ENCODE assay signal across 17 mouse cellular contexts in the genomic region with DNA sequence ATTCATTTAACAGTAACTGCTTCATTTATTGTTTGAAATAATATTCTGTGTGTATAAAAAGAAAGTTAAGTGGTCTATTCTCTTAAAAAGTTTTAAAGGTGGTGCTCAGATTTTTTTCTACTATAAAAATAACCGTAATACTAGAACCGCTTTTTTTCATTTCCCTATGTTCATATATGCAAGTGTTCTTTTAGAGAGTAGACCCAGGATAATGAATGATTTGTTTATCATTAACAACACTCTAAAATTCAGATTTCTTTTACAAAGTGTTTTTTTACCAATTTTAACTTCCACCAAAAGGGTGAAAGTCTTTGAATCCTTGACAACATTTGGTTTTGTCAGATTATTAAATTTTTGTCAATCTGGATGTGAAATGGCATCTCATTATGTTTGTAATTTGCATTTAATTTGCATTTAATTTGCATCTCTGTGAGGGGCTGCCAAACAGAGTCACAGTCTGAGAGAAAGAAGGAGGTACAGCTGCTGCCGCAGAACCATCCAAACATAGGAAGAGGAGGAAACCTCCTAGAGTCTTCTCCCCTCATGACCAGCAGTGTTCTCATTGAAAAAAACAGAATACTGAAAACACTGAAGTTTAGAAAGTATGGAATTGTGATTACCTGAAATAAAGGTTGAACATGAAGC.
DNase-seq lines count a peak whose midpoint lies in the region; ATAC-seq lines count a peak whose summit lies in the region.
"Had no signal": no experiment of that assay in that cellular context is flagged by ENCODE, and none has a peak within 500 bp of the region (broad histone marks: within the 10 kb centered on the region; RNA-seq: fewer than 3 reads in every experiment).

No protein-coding gene starts in this region.

- H3K4me2 ChIP-seq in hindbrain, embryonic 11.5 days (replicated peaks; ENCODE audit: low read depth, low read length): no peak overlapping the region
- no peak overlapping the region for H3K4me2 ChIP-seq in forebrain, embryonic 15.5 days (replicated peaks)
- H3K4me2 ChIP-seq in midbrain, embryonic 14.5 days (ENCODE audit: low read length): no peak overlapping the region
- no peak overlapping the region for H3K4me2 ChIP-seq in intestine, embryonic 15.5 days (replicated peaks)
- H3K4me2 ChIP-seq: heart, embryonic 13.5 days; liver, embryonic 13.5 days had no signal

- no peaks in the 10 kb centered on the region for H3K4me1 ChIP-seq in hindbrain, embryonic 11.5 days (replicated peaks; ENCODE audit: control insufficient read depth, insufficient read depth, low read length)
- no peaks in the 10 kb centered on the region for H3K4me1 ChIP-seq in hindbrain, embryonic 10.5 days (replicated peaks)
- peaks cover 3% of the 10 kb centered on the region; the same call in 1 of the 2 replicates for H3K4me1 ChIP-seq in forebrain, embryonic 15.5 days
- no peaks in the 10 kb centered on the region for H3K4me1 ChIP-seq in midbrain, embryonic 14.5 days (ENCODE audit: control insufficient read depth, insufficient read depth, low read length)
- no peaks in the 10 kb centered on the region for H3K4me1 ChIP-seq in intestine, embryonic 15.5 days (replicated peaks)
- H3K4me1 ChIP-seq: heart, embryonic 13.5 days; liver, embryonic 13.5 days; megakaryocyte, embryonic 14.5 days had no signal

- peak; percentile 79 for ATAC-seq in hindbrain, embryonic 11.5 days (ENCODE audit: low FRiP score)
- ATAC-seq in forebrain, embryonic 15.5 days (replicated peaks): peak; percentile 97
- ATAC-seq in midbrain, embryonic 14.5 days (ENCODE audit: low FRiP score, low TSS enrichment): peak; percentile 80; the same call in 1 of the 2 replicates
- no peak for ATAC-seq in intestine, embryonic 15.5 days
- ATAC-seq: activated CD4-positive, CD25-positive, alpha-beta regulatory T cell, adult 4 months had no signal

- H3K4me3 ChIP-seq in hindbrain, embryonic 11.5 days (ENCODE audit: low read depth, low read length): no peak overlapping the region
- no peak overlapping the region for H3K4me3 ChIP-seq in hindbrain, embryonic 10.5 days
- no peak overlapping the region for H3K4me3 ChIP-seq in forebrain, embryonic 15.5 days
- H3K4me3 ChIP-seq in midbrain, embryonic 14.5 days (replicated peaks; ENCODE audit: low read depth, low read length): no peak overlapping the region
- H3K4me3 ChIP-seq in intestine, embryonic 15.5 days (replicated peaks): no peak overlapping the region
- H3K4me3 ChIP-seq: heart, embryonic 13.5 days; liver, embryonic 13.5 days; megakaryocyte, embryonic 14.5 days had no signal

- no peak overlapping the region for H3K27ac ChIP-seq in hindbrain, embryonic 11.5 days (ENCODE audit: low read depth, low read length)
- H3K27ac ChIP-seq in hindbrain, embryonic 10.5 days: no peak overlapping the region
- H3K27ac ChIP-seq in forebrain, embryonic 15.5 days (replicated peaks): peak overlapping the region; percentile 76
- H3K27ac ChIP-seq in midbrain, embryonic 14.5 days (replicated peaks; ENCODE audit: low read depth, low read length): no peak overlapping the region
- H3K27ac ChIP-seq in intestine, embryonic 15.5 days: no peak overlapping the region
- H3K27ac ChIP-seq: heart, embryonic 13.5 days; liver, embryonic 13.5 days had no signal

- WGBS in hindbrain, embryonic 11.5 days: 87% methylated on average over 3 of the region's 3 CpGs
- 89% methylated on average over 3 of the region's 3 CpGs for WGBS in hindbrain, embryonic 10.5 days
- 35% methylated on average over 3 of the region's 3 CpGs for WGBS in forebrain, embryonic 15.5 days
- 72% methylated on average over 3 of the region's 3 CpGs for WGBS in midbrain, embryonic 14.5 days
- 92% methylated on average over 3 of the region's 3 CpGs for WGBS in intestine, embryonic 15.5 days

- H3K27me3 ChIP-seq in hindbrain, embryonic 11.5 days (ENCODE audit: control insufficient read depth, insufficient read depth, low read length): no peaks in the 10 kb centered on the region
- no peaks in the 10 kb centered on the region for H3K27me3 ChIP-seq in hindbrain, embryonic 10.5 days (ENCODE audit: insufficient read depth, poor library complexity, severe bottlenecking)
- no peaks in the 10 kb centered on the region for H3K27me3 ChIP-seq in forebrain, embryonic 15.5 days
- no peaks in the 10 kb centered on the region for H3K27me3 ChIP-seq in midbrain, embryonic 14.5 days (ENCODE audit: control insufficient read depth, insufficient read depth, low read length)
- no peaks in the 10 kb centered on the region for H3K27me3 ChIP-seq in intestine, embryonic 15.5 days (replicated peaks)
- H3K27me3 ChIP-seq: heart, embryonic 13.5 days; liver, embryonic 13.5 days; megakaryocyte, embryonic 14.5 days had no signal

- H3K9me3 ChIP-seq in hindbrain, embryonic 11.5 days (ENCODE audit: control insufficient read depth, low read length): no peaks in the 10 kb centered on the region
- H3K9me3 ChIP-seq in hindbrain, embryonic 10.5 days: no peaks in the 10 kb centered on the region
- H3K9me3 ChIP-seq in forebrain, embryonic 15.5 days: no peaks in the 10 kb centered on the region
- no peaks in the 10 kb centered on the region for H3K9me3 ChIP-seq in midbrain, embryonic 14.5 days (ENCODE audit: control insufficient read depth, low read length)
- H3K9me3 ChIP-seq in intestine, embryonic 15.5 days: no peaks in the 10 kb centered on the region
- H3K9me3 ChIP-seq: heart, embryonic 13.5 days; liver, embryonic 13.5 days; megakaryocyte, embryonic 14.5 days had no signal

- H3K36me3 ChIP-seq in hindbrain, embryonic 11.5 days (ENCODE audit: control insufficient read depth, insufficient read depth, low read length): no peaks in the 10 kb centered on the region
- H3K36me3 ChIP-seq in hindbrain, embryonic 10.5 days: no peaks in the 10 kb centered on the region
- no peaks in the 10 kb centered on the region for H3K36me3 ChIP-seq in forebrain, embryonic 15.5 days
- no peaks in the 10 kb centered on the region for H3K36me3 ChIP-seq in midbrain, embryonic 14.5 days (ENCODE audit: control insufficient read depth, insufficient read depth, low read length)
- H3K36me3 ChIP-seq in intestine, embryonic 15.5 days: no peaks in the 10 kb centered on the region
- H3K36me3 ChIP-seq: heart, embryonic 13.5 days; liver, embryonic 13.5 days had no signal

- no peak for DNase-seq in hindbrain, embryonic 11.5 days (ENCODE audit: low spot score)
- no peak for DNase-seq in hindbrain, embryonic 10.5 days (ENCODE audit: low spot score)
- DNase-seq in brain, adult 2 months (ENCODE audit: low read depth, low spot score): peak; percentile 13
- DNase-seq in midbrain, embryonic 14.5 days: peak; percentile 66
- DNase-seq in frontal cortex, postnatal 14 days (ENCODE audit: low spot score in 2 of 2): no peak
- DNase-seq: adrenal gland, postnatal 36 days; gastrocnemius, postnatal 36 days; heart, postnatal 4 days; kidney, adult 11 months; kidney, postnatal 10 days; liver, embryonic 13.5 days; retina, postnatal 1 day had no signal

- no peak overlapping the region for H3K9ac ChIP-seq in hindbrain, embryonic 11.5 days (ENCODE audit: low read depth, low read length)
- H3K9ac ChIP-seq in forebrain, embryonic 15.5 days (replicated peaks): no peak overlapping the region
- no peak overlapping the region for H3K9ac ChIP-seq in midbrain, embryonic 14.5 days (replicated peaks; ENCODE audit: low read length)
- no peak overlapping the region for H3K9ac ChIP-seq in intestine, embryonic 15.5 days
- H3K9ac ChIP-seq: heart, embryonic 13.5 days; liver, embryonic 13.5 days had no signal

Comparison
In these comparisons a context has a peak if more than half of its experiments do, and no peak if none do; other contexts are left out.
1. DNase-seq: peak in brain, adult 2 months (single experiment) and midbrain, embryonic 14.5 days (single experiment); none in hindbrain, embryonic 11.5 days (single experiment), hindbrain, embryonic 10.5 days (single experiment) and frontal cortex, postnatal 14 days (0 of 2).